Mouse (Mus musculus): Measurements from ENCODE around the gene Exoc6. TPM values are rescaled to one million over a fixed set of nuclear protein-coding genes. Genes with fewer than 3 reads are reported as not detected.

The Exoc6 gene
- total RNA-seq, 2 experiments from 2014 or later: 42.6 to 43.1 TPM

DNA sequence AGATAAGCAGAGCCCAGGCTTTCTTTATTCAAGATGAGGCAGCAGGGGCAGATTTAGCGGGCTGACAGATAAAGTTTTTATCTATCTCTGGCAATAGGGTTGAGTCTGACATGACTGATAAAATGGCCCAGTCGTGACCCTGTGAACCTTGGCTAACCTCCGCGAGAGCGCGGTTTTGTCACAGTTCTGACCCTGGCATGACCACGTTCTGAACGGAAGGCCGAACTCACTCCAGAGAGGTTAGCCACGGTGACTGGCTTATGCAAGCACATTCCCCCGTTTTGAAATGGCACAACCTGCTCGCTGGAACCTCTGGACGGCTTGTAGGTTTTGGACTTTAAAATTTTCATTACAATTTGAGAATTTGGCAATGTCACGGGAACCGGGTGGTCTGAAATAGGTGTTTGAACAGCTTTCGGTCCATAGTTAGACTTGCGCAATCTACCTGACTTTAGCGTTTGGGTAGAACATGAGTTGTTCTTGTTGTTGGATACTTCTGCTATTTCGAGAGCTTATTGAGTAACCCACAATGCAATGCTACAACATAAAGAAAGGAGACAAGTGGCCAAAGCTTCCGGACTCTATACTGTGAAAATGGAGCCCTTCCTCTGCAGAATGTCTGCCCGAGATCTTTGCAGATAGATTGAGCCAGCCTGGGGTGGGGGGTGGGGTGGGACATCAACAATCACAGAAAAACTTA is 152.3 kb downstream of the Exoc6 start:
- no peak for DNase-seq (ENCODE audit: low spot score in 2 of 2)
- intact Hi-C loops (cut with DNase I): no loop called here

DNA sequence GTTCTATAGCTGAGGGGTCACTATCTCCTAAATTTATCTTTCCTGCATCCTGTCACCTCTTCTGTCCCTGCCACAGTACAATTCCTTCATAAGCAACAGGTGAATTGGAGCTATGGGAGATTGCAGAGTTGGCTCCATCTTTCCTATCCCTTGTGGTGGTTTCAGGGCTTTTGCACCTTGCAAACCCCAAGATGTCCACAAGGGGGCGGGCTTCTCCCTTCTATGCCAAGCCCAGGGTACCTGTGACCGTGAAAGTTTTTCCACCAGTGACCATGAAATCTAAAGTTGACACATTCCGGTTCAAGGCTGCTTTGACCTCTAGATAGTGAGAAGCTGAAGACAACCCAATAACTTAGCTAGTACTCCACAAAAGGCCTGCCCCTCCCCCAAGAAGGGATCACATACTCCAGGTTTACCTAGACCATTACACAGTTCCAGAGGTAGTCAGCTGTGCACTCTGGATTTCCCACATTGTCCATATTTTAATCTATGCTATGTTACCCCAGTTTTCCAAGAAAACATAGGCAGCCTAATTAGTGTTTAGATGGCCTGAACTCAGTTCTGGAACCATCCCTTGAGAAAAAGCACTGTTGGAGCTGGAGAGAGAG is 153.8 kb downstream of the Exoc6 start:
- DNase-seq (ENCODE audit: low spot score in 2 of 2): peak; percentile 69 to 72
- intact Hi-C loops (cut with DNase I): loop anchor here (2.0 kb wide), 2 partner anchors 183 to 233 kb away; no protein-coding TSS in a partner anchor

DNA sequence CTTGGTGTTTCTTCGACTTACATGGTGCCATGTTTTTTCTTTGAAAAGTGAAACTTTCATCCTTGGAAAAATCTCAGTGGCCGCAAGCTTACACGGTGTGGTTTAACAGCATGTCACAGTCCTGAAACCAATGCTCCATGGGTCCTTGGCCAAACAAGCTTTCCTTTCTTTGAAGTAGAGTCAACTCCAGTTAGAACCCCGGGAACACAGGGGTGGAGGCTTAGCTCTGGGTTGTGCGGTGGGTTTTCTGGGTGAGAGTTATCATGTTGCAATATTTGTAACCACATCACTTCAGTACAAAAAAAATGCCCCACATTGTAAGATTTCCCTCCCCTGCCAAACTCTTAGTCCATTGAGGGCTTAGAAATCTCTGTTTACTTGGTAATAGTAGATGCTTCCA is 155.5 kb downstream of the Exoc6 start:
- DNase-seq (ENCODE audit: low spot score in 2 of 2): no peak
- intact Hi-C loops (cut with DNase I): loop anchor here (2.0 kb wide), 2 partner anchors 181 to 231 kb away; no protein-coding TSS in a partner anchor

DNA sequence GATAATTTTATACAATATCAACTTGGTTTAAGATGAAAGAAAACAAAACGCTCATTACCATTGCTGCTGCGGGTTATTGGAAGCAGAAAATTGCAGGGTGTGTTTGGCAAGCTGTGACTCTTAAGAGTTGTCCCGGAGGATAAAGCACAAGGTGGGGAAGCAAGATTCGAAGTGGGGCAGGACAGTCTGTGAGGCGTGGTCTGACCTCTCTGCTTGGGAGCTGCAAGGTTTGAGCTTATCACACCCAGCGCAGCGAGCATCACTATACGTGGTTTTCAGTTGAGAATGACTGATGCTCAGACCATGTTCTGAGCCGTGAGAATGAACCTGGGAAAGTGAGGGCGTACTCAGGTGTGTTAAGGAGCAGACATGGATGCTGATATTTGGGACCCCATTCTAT is 164.5 kb downstream of the Exoc6 start:
- DNase-seq (ENCODE audit: low spot score in 2 of 2): no peak
- intact Hi-C loops (cut with DNase I): no loop called here

DNA sequence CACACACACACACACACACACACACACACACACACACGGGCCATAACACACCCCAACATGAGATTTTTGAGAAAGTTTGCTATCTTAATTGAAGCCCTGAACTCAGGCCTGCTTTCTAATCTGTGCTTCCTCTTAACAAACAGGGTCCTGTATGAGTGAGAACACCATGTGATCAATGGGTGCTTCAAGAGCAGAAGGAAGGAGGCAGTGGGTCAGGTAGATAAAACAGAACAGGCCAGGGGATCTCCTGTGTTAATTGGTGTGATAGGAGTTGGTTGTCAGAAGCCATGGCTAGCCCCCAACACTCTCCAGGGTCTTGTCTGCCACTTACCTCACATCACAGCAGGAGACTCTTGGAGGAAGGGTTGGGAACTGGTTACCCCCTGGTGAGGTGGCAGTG is 165.8 kb downstream of the Exoc6 start:
- no peak for DNase-seq (ENCODE audit: low spot score in 2 of 2)
- intact Hi-C loops (cut with DNase I): no loop called here

DNA sequence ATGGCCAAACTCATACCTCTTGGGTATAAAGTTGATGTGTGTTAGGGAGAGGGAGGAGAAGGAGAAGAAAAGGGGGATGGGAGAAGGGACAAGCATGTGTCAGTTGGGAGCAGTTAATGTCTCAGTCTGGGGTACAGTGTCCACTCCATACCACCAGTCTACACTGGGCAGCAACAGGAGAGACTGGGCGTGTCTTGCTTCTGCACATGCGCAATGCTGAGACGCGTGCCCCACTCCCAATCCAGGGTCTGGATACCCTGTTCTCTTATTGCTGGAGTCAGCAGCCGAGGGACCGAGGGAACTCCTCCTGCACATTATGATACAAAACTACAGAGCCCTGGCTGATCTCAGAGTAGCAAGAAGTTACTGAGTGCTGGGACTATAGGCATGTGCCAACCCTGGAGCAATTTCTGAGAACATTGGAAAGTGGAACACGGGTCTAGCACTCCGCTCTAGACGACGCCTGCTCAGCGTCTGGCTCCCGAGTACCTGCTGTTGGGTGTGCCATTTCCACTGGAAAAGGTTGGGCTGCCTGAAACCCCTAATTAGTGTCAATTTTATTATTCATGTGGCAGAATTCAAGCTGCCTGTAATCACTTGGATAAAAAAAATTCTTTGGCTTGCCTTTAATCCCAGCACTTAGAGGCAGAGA is 166.4 kb downstream of the Exoc6 start:
- intact Hi-C loops (cut with DNase I): no loop called here
- DNase-seq (ENCODE audit: low spot score in 2 of 2): no peak

DNA sequence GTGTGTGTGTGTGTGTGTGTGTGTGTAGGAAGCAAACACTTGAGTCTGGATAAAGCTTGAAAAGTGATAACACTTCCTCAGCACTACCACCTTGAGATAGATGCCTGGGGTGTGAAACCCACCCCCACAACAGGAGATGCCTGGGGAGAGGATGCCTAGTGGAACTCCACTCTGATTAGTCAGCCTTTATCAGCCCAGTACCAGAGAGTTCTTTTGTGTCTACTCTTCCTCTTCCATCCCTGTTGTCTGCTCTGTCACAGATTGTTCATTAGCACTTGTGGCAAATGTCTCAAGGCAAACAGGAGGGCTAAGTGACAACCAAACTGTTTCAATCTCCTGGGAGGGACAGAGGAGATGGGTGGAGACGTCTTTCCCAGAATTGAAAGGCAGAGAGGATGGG is 168.9 kb downstream of the Exoc6 start:
- DNase-seq (ENCODE audit: low spot score in 2 of 2): no peak
- intact Hi-C loops (cut with DNase I): no loop called here

DNA sequence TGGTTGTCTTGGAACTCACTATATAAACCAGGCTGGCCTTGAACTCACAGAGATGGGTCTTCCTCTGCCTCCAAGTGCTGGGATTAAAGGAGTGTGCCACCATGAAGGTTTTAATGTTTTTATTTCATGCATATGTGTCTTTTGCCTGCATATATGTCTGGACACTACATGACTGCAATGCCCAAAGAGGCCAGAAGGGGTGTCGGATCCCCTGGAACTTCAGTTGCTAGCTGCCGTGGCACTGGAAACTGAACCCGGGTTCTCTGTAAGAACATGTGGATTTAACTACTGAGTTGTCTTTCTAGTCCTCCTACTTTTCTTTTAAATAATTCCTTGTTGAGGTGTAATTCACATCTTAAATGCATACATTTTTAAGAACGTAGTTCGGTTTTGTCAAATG is 174.4 kb downstream of the Exoc6 start:
- DNase-seq (ENCODE audit: low spot score in 2 of 2): no peak
- intact Hi-C loops (cut with DNase I): no loop called here

DNA sequence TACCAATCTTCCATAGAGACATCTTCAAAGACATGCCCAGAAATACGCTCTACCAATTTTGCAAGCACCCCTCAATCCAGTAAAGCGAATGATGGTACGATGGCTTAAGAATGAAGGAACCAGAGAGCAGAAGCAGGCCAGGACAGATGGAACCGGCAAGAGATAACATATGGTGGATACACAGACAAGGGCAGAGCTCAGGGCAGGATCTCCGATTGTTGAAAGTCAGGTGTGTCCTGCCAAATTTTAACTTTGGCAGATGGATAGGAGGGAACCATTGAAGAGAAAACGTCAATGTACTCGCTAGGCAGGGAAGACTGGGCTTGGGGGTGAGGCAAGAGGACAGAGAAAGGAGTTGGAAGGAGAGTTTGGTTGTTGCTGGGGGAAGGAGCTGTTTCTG is 176.4 kb downstream of the Exoc6 start:
- no peak for DNase-seq (ENCODE audit: low spot score in 2 of 2)
- intact Hi-C loops (cut with DNase I): no loop called here

DNA sequence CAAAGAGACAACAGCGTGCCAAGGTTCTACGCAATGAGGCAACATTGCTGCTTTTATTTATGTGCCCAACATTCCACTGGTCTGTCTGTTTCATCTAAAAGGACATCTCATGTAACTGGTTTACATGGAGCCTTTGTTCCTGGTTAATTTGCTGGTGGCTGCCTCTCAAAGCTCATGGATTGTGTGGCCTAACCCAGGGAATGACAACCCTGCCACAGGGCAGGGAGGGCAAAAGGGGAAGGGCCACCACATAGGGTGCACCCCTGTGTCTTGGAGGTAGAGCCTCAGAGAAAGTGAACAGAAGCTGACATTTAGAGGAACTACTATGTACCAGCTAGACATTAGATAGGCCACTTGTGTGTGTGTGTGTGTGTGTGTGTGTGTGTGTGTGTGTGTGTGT is 177.1 kb downstream of the Exoc6 start:
- intact Hi-C loops (cut with DNase I): no loop called here
- no peak for DNase-seq (ENCODE audit: low spot score in 2 of 2)

Other genes with a start within 250 kb of the Exoc6 start
- gene Ide, start 212.6 kb upstream of the Exoc6 start, total RNA-seq (2021): 10 to 100 TPM; 38.3 to 41.7 TPM
- gene Kif11, start 174.0 kb upstream of the Exoc6 start, total RNA-seq (2021): 1 to 10 TPM; 1.2 TPM
- gene Hhex, start 115.6 kb upstream of the Exoc6 start, total RNA-seq (2021): 1 to 10 TPM; 1.9 to 3.4 TPM
- under 1 TPM in 1 of 2 experiments, not detected in 1; 0.21 TPM for gene Cyp26c1, start 135.2 kb downstream of the Exoc6 start, total RNA-seq (2021)
- under 1 TPM in 1 of 2 experiments, not detected in 1; 0.25 TPM for gene Cyp26a1, start 147.4 kb downstream of the Exoc6 start, total RNA-seq (2021)